Mouse (Mus musculus) urinary bladder, postnatal 4 days (tissue): Measurements from ENCODE around the gene Efcab11.

Experiments
- DNase-seq, 2 experiments: peaks; one replicate each; pipeline ENCODE4 v3.0.0; 2021 to 2022; ENCODE audit warnings: low spot score in 2 of 2

Efcab11 gene

GRCm38 (mm10) chr12:99681681-99682080 lies 202.6 kb downstream of the Efcab11 start:
- DNase-seq = no peak

- DNase-seq = no peak
These were observed 212.4 kb downstream of the Efcab11 start for GRCm38 (mm10) chr12:99671866-99672191.

- no peak for DNase-seq
These were observed 212.9 kb downstream of the Efcab11 start for GRCm38 (mm10) chr12:99671162-99671865.

- DNase-seq = no peak
These were observed 213.5 kb downstream of the Efcab11 start for GRCm38 (mm10) chr12:99670762-99671152.

- no peak for DNase-seq
These were observed 214.1 kb downstream of the Efcab11 start for GRCm38 (mm10) chr12:99669976-99670761.

- no peak for DNase-seq
These were observed 229.0 kb downstream of the Efcab11 start for GRCm38 (mm10) chr12:99654991-99655880.

GRCm38 (mm10) chr12:99652459-99652858 lies 231.8 kb downstream of the Efcab11 start:
- DNase-seq = no peak

- no peak for DNase-seq
These were observed 234.5 kb downstream of the Efcab11 start for GRCm38 (mm10) chr12:99649732-99650131.

GRCm38 (mm10) chr12:99648781-99649180 lies 235.5 kb downstream of the Efcab11 start:
- DNase-seq = no peak

GRCm38 (mm10) chr12:99646556-99647354 lies 237.5 kb downstream of the Efcab11 start:
- DNase-seq = no peak

- peak; percentile 69 to 71 for DNase-seq
These were observed 238.8 kb downstream of the Efcab11 start for GRCm38 (mm10) chr12:99645418-99645817.

- DNase-seq = no peak
These were observed 239.3 kb downstream of the Efcab11 start for GRCm38 (mm10) chr12:99644966-99645365.
